Mouse (Mus musculus): ENCODE measurements around the gene Zfc3h1.

GRCm38 (mm10) chr10:115470621-115471334 is 86.0 kb downstream of the Zfc3h1 start:
- TF ChIP-seq POLR2A (IDR thresholded peaks at IDR 0.05; ENCODE audit: control insufficient read depth, extremely low read depth, insufficient read depth, low read length, poor library complexity): no peak
- TF ChIP-seq CTCF (IDR thresholded peaks at IDR 0.05; ENCODE audit: borderline replicate concordance, control insufficient read depth, extremely low read depth, insufficient read depth, low read length, poor library complexity): no peak
